Mouse (Mus musculus) c-Kit-positive CD71-positive TER-119-positive erythroid progenitor cells, embryonic 14.5 days (primary cell): ENCODE measurements around the gene Irf2.

ENCODE experiments used
- DNase-seq: peaks from one replicate; pipeline ENCODE4 v3.0.0-alpha.2; 2013; ENCODE audit warnings: low spot score

Irf2 gene

DNA sequence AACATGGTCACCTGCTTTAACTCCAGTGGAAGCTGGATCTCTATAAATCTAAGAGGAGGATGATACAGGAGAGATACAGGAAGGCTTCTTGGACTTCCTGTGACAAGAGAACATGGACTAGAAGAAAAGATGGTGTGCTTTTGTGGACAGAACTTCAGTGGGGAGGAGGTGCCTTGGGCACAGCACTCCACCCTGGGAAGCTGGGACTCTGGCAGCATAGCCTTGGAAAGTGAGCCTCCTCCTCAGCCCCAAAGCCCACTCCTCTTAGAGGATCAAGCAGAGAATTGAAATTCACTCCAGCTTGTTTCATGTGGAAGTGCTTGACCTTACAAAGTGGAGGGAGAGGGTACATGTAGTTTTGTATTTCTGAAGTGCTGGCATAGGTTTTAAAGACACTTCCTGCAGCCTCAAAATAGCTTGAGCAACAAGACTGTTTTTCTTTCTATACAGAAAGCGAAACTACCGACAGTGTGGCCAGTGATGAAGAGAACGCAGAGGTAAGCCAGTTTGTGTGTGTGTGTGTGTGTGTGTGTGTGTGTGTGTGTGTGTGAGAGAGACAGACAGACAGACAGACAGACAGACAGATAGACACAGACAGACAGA is 104.9 kb downstream of the Irf2 start:
- DNase-seq, result no peak

DNA sequence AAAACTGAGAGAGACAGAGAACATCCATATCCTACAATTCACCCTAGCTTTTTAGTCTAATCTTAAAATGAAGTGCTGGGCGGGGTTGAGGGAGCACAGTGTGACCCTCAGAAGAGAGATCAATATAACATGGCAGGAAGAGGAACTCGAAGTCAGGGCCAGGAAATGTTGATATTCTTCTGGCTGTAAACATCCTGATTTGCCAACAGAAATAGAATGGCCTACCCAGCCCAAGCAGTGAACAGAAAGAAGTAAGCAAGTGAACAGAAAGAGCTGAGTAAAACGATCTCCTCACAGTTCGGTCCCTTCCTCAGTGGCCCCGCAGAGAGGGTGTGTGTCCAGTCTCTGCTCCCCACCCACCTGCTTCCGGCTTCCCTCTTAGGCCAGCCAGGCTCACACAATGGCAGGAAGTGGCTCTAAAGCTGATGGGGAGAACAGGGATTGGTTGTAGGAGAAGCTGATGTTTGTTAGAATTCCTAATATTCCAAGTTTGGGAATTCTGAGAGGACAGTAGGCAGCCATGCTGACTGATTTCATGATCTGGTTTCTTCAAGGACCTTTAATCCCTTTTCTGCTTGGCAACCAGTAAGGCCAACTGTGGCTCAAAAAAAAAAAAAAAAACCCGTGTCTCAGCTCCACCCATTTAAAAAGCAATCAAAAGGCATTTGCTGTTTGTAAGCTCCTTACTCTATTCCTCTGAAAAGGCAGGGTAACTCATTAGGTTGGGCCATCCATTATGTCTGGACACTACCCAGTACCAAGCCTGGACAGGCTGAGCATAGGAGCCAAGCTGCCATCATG is 105.6 kb downstream of the Irf2 start:
- DNase-seq, result no peak

DNA sequence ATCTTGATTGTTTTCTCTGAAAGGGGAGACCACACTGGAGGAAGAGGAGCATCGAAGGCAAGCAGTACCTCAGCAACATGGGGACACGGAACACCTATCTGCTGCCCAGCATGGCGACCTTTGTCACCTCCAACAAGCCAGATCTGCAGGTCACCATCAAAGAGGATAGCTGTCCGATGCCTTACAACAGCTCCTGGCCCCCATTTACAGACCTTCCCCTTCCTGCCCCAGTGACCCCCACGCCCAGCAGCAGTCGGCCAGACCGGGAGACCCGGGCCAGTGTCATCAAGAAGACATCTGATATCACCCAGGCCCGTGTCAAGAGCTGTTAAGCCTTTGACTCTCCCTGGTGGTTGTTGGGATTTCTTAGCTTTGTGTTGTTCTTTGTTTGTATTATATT is 106.4 kb downstream of the Irf2 start:
- DNase-seq, result no peak

DNA sequence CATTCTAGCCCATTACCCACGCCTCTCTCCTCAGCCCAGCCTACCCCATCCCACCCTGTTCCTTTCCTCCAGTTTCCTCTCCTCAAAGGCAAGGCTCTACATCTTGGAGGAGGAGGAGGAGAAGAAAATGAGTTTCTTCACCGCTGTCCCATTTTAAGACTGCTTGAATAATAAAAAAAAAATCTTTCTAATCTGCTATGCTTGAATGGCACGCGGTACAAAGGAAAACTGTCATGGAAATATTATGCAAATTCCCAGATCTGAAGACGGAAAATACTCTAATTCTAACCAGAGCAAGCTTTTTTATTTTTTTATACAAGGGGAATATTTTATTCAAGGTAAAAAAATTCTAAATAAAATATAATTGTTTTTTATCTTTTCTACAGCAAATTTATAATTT is 107.4 kb downstream of the Irf2 start:
- DNase-seq, result no peak

DNA sequence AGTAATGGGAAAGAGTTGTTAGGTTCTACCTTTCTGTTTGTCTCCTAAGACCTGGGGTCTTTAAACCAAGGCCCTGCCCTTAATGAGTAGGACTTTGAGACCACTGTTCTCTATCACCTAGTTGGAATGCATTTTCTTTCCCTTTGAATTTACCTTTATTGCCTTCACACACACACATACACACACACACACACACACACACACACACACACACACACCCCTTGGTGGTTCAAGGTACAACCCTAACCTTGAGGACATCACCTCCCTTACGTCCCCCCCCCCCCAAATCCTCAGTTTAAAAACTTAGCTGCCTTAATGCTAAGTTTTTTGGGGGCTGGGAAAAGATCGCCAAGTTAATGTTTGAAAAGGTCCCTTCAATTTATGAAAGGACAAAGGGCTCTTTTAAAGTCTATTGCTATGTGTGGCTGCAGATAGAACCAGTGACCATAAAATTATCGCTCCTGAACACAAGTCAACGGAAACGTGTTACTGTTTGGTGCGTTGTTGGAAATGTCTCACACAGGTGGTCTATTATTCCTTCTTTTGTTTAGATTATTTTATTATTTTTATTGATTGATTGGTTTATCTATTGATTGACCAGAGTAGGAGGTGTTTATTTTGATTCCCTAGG is 108.6 kb downstream of the Irf2 start:
- no peak for DNase-seq

DNA sequence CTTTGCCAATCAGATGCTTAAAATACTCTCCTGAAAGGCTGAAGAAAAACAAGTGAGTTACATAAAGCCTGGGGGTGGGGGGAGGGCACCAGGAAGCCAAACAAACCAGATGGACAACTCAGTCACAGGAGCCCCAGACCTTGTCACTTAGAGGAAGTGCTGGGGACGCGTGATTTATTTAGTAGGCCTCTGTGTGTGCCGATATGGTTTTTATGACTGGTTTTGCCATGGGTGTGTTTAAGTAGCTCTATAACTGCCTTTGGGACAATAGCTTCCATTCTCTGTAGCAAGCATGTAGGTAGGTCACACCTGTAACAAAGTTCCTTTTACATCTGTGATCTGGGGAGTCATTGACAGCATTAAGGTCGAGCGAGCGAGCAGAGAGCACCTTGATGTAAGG is 109.4 kb downstream of the Irf2 start:
- no peak for DNase-seq

DNA sequence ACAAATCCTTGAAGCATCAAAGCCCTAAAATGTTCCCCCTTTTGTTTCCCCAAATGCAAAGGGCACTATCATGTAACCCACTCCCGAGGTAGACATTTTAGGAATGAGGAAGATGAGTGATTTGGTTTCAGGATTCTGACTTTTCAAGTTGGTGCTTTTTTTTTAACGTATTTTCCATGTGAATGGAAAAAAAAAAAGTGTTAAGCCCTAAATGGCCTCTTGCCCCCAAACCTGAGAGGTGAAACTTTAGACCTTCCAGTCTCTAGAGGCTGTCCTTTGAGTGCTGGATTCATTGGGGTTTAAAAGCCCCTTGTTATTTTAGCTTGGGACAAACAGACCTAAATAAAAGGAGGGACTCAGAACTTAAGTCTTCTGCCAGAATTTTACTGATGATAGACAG is 109.9 kb downstream of the Irf2 start:
- DNase-seq, result no peak

DNA sequence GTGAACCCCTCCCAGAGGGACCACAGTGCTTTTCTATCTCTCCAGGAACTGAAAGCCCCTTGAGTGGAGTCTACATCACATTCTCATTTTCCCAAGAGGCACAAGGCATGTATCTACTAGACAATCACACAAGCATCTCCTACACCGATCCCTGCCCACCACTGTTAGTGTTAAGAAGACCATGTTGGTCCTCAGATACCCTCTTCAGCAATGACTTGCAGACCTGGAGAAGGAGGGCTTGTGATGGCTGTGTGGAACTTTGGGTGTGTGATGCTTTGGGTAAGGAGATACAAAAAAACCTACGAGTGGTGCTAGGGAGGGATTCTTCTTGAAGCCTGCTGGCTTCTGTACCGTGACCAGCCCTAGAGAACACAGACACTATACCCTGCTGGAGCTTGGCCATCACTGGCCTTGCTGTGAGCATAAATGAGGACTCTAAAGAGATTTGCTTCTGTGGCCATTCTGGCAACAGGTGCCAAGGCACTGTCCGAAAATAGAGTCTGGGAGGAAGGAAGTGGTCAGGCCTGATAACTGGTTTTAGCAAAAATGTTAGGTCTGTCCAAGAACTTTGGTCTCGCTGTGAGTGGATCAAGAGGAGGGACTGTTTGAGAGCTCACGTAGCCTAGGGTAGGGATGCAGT is 110.8 kb downstream of the Irf2 start:
- no peak for DNase-seq

DNA sequence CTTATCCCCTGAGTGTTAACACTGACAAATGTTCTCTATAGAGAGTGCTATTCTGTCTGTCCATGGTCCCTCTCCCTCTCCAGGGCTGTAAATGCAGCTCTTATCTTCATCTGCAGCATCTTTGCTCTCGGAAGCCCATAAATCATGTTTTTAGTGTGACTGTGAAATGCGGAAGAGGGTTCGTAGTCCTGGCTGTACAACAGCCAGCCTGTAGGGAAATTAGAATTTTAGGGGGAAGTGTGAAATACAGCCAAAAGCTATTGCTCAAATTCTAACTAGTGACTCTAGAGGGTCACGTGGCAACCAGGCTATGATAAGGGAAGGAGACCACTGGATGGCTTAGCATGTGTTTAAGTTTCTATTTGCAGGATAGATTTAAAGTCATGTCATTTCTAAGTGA is 112.0 kb downstream of the Irf2 start:
- no peak for DNase-seq

DNA sequence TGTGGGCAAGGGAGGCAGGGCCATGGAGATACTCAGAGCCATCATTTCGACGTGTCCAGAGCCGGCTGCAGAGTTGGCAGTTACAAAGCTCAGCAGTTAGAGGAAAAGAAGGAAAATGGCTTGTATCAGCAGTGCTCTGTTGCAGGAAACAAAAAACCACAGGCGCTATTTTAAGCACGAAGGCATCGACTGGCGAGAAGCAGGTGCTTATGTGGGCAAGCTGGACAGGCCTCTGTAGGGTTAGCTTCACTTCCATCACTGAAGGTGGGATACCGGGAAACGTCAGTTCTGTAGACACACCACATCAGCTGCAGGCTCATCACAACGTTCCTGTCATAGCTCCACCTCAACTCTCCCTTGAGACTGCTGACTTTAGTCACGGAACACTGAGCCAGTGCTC is 112.8 kb downstream of the Irf2 start:
- no peak for DNase-seq

DNA sequence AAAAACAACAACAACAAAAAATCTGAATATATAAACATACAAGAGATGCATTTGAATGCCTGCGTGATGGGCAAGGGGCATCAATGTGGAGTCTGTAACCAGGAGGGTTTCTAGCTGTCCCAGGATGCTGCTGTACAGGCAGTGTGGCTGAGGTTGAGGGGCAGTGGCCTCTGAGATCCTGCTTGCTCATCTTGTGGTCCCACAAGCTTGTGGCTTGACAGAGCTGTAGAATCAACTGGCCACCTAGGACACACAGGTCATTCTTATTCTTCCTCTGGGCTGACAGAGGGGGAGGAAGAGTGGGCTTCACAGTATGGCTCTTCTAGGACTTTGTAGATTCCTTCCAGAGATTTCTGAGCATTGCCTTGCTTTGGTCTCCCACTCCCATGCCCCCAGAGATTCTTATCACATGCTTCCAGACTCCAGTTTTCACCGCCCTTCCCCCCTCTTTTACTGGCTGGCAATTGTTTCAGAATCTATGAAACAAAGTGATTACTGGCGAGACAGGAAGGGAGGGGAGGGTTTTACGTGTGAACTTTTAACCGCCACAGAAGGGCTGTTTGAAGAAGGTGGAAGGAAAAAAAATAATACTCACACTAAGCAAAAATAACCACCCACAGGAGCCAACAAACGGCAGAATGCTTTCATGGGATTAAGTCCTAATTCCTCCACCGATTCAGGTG is 119.8 kb downstream of the Irf2 start:
- no peak for DNase-seq

DNA sequence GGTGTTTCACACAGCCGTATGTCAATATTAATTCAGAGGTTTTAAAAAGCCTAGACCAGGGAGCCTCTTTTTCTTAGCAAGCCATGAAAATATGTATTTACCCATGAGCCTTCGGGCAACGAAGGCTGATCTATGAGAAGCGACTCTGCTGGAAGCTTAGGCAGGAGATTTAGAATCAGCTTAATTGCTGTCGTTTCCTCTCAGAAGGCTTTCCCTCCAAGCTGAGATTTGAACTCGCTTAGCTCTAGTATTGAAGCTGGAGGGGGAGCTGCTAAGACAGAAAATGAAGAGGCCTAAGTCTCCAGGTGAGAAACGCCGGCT is 120.3 kb downstream of the Irf2 start:
- no peak for DNase-seq

DNA sequence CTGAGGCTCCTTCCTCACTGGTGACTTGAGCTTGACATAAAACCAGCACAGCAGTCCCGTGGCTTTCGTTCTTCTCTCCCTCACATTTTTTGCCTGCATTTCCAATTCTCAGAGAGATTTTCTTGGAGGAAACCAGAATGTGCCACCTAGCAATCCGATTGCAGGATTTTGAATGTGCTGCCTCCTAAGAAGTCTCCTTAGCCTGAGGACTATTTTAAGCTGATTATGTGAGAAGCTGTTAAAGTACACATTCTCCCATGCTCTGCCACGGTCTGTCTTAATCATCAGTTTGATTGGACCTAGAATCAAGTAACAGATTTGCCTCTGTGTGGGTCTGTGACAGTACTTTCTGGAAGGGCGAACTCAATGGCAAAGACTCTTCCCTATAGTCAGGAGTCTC is 123.0 kb downstream of the Irf2 start:
- no peak for DNase-seq

DNA sequence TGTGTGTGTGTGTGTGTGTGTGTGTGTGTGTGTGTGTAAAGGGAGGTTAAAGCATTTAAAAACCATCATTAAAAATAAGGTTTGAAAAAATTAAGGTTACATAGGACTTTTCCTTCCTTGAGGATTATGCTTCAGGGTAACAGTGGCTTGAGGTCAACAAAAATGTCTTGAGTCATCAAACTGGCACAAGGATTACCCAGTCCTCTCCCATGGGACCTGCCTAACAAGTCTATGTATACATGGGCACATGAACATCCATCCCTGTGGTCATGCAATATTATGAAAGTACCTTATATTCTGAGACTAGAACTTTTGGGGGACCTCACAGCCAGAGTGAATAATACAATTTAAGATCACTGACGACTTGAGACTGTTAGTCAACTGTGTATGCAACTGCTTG is 125.9 kb downstream of the Irf2 start:
- no peak for DNase-seq

DNA sequence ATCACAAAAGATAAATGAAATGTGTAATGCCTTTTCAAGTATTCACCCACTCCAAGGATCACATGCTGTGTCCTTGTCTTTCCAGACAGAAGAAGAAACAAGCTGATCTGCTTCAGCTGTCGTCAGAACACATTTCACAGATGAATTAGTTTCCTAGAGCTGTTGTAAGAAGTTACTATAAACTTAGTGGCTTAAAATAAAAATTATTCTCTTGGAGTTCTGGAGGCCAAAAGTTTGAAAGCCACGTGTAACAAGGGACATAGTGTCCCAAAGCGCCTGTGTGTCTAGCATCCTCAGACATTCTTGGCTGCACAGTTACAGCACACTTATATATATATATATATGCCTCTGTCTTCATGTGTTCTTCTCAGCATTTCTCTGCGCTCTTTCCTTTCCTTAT is 127.9 kb downstream of the Irf2 start:
- DNase-seq, result no peak

DNA sequence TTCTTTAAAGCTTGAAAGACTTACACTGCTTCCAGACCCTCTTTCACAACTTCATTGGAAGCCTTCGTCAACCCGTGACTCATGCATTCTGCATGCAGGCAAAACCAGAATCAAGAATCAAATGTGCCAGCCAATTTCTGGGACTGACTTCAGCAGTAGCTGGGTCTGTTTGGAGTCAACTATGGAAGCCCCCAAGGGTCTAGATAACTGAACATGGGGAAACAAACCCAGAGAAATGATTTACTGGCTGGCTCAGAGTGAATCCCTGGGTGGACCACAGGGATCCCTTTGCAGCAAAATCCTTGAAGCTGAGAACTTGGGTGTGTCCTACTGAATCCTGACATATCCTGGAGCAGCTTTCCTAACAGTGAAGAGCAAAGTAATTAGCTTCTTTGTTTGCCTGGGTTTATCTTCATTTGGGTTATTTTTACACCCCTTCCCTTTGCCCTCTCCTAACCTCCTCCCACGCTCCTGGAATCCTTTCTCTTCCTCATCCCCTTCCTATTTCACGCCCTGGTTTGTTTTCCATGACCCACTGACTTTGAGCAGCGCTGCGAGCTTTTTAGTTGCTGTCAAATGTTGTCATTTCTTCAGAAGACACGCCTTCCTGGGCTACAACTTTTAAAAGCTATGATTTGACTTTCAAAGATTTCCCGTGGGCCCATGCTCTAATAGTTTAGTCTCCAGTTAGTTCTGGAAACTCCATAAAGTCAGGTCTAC is 129.0 kb downstream of the Irf2 start:
- no peak for DNase-seq

DNA sequence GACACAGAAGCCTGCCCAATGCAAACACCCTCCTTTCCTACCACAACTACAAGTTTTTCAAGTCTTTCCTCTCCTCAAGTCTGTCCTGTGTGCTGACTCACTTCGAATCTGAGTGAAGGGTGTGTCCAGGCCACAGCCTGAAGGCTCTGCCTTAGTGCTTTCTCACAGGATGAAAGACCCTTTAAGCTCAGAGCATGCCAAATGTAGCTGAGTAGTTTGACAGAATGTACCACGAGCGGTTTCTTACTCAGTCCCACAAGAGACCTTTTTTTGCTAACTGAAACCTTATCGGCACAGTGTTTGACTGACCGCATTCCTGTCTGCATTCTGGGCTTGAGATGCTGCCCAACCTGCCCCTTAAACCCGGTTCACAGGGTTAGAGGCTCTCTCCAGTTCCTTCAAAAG is 130.0 kb downstream of the Irf2 start:
- no peak for DNase-seq

DNA sequence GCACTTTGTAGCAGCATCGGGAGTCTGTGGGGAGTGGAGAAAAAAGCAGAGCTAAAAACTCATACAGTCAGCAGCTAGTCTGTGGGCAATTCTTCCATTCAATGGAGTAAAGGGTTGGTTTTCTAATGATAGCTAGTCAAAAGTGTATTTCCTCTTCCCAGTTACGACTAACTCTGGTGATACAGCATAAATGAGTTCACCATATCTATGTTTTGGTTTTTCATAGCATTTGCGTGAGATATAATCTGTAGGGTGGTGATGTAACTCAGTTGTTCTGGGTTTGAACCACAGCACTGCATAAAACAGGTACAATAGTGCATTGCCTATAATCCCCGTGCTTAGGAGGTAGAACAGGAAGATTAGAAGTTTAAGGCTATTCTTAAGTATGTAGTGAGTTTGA is 131.6 kb downstream of the Irf2 start:
- DNase-seq, result no peak

DNA sequence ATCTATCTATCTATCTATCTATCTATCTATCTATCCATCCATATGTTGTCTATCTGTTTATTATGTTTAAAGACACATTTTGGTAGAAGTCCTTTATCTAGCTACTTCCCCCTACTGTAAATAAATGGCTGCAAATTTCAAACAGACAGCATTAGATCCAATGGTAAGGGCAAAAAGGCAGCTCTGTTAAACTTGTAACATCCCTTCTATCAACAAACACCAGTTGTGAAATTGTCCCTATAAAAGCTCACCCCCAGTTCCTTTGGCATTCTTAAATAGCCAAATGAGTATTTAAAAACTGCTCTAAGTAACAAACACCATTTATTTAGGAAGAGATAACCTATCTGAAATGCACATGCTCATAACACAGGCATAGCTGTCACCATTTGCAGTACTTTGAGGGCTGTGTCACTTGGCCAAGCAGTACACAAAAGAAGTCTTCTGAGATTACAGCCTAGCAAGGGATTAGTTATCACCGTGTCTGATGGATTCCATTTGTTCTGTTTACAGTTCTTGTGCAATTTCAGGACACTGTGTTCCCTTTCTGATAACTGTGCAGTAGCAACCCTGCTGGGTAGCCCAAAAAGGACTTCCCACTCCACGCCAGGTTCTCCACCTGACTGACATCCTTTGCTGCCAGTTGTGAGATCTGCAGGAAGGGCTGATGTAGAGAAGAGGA is 136.2 kb downstream of the Irf2 start:
- DNase-seq, result no peak

DNA sequence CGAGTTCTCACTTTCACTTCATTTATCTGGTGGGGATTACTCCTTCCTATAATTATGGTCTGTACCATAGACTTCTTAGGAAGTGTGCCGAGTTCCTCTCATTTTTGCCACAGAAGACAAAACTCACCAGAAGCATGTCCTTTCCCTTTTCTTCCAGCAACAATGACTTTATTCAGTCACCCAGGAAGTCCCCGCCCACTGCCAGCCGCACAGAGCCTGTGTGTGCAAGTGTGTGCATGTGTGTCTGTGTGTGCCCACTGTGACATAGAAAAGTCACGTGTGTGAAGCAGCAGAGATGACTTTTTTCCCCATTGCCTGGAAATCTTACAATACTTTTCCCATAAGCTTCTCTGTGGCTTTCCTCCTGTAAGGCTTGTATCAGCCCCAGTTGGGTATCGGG is 141.8 kb downstream of the Irf2 start:
- no peak for DNase-seq

DNA sequence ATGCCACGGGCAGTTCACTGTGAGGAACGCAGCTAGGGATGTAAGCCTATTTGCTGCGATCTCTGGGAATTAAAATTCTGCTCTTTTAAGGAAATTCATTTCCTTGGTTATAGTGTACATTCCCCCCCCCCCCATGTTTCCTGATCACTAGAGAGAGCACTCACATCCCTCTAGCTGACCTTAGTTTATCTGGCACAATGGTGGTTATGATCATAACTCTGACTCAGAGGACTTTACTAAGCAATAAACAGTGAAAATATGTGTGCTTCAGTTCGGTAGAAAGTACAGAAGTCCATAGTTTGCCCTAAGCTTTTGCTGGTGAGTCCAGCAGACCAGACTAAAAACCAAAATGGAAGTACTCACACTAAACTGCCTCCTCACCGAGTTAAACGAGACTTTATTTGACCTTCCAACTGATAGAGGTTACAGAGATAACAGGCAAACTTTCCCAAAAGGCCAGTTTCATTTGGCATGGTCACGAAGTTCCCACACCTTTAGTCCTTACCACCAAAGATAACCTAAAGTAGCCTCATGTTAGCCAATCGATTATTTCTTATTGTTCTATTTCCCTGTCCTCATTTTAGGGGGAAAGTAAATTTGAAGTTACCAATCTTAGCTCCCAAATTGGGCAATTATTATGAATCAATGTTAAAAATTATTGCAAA is 142.4 kb downstream of the Irf2 start:
- no peak for DNase-seq
